Mouse (Mus musculus) spleen, adult 2 months (tissue): ENCODE data around the gene Ush2a.

Experiments
- CTCF ChIP-seq: fragments of 200-500 bp; IDR thresholded peaks from 2 replicates; pipeline ENCODE4 v1.5.1; 2011; ENCODE audit warnings: mild to moderate bottlenecking, inconsistent platforms; ENCODE audit not compliant: insufficient read depth, insufficient read length, insufficient replicate concordance; ENCODE audit errors: extremely low read depth
- POLR2A ChIP-seq: fragments of 200-500 bp; IDR thresholded peaks from 2 replicates; pipeline ENCODE4 v1.6.1; 2011; ENCODE audit warnings: low read depth, low read length, inconsistent platforms

- no peak for TF ChIP-seq POLR2A
- no peak for TF ChIP-seq CTCF
Measured at GRCm38 (mm10) chr1:188937246-188937780, 675.5 kb downstream of the Ush2a start.
